Mouse (Mus musculus) layer of hippocampus, postnatal 10 days (tissue): ENCODE results near the gene Grhl1. TPM values are rescaled to one million over a fixed set of nuclear protein-coding genes. Genes with fewer than 3 reads are reported as not detected.
"Not testable (repeated sequence)": the region's sequence is repeated elsewhere in the genome, so short reads cannot be mapped to it uniquely, and the experiment has no call there.

Source experiments
- DNase-seq, 2 experiments: peaks; one replicate each; pipeline ENCODE4 v3.0.0; 2021; ENCODE audit warnings: low spot score in 2 of 2
- long read RNA-seq: library from polyadenylated mRNA; stranded (forward); transcript quantifications from one replicate; pipeline ENCODE4 v2.0.0, GENCODE M21; 2023
- total RNA-seq, 2 experiments: library from RNA; stranded (reverse); gene quantifications; 2 replicates each; pipeline ENCODE4 v1.2.3; 2021

Grhl1 gene
- total RNA-seq: 10 to 100 TPM; 16.4 to 17.2 TPM
- long read RNA-seq, partial matches to known transcripts: 8 of 9 reads
- long read RNA-seq, other reads (novel, unspliced or antisense): 1 of 9 reads

GRCm38 (mm10) chr12:24571523-24572392 is at the start of gene Grhl1:
TSS of gene Grhl1 (plus strand) at chr12:24572283.
- peak; percentile 91 to 94 for DNase-seq

GRCm38 (mm10) chr12:24525065-24525464 is 47.0 kb upstream of the Grhl1 start:
- DNase-seq: not testable (repeated sequence)

- DNase-seq: no peak
These were observed 35.7 kb upstream of the Grhl1 start for GRCm38 (mm10) chr12:24536390-24536789.

- no peak for DNase-seq
These were observed 34.9 kb upstream of the Grhl1 start for GRCm38 (mm10) chr12:24537201-24537600.

- peak in 1 of 2 experiments; percentile 45 for DNase-seq
These were observed 34.1 kb upstream of the Grhl1 start for GRCm38 (mm10) chr12:24537965-24538364.

GRCm38 (mm10) chr12:24541426-24542154 is 30.5 kb upstream of the Grhl1 start:
- no peak for DNase-seq

GRCm38 (mm10) chr12:24547686-24548085 is 24.4 kb upstream of the Grhl1 start:
- no peak for DNase-seq

- no peak for DNase-seq
These were observed 23.2 kb upstream of the Grhl1 start for GRCm38 (mm10) chr12:24548885-24549284.

- no peak for DNase-seq
These were observed 19.6 kb upstream of the Grhl1 start for GRCm38 (mm10) chr12:24552531-24552930.

- no peak for DNase-seq
These were observed 16.1 kb upstream of the Grhl1 start for GRCm38 (mm10) chr12:24555976-24556375.

GRCm38 (mm10) chr12:24563395-24563960 is 8.6 kb upstream of the Grhl1 start:
- DNase-seq: no peak

GRCm38 (mm10) chr12:24565311-24565710 is 6.8 kb upstream of the Grhl1 start:
- DNase-seq: no peak

- no peak for DNase-seq
These were observed 4.5 kb upstream of the Grhl1 start for GRCm38 (mm10) chr12:24567606-24568005.

GRCm38 (mm10) chr12:24572421-24573274 is 565 bp downstream of the Grhl1 start:
- no peak for DNase-seq

- no peak for DNase-seq
These were observed 1.1 kb downstream of the Grhl1 start for GRCm38 (mm10) chr12:24573275-24573580.

GRCm38 (mm10) chr12:24574870-24575269 is 2.8 kb downstream of the Grhl1 start:
- DNase-seq: no peak

GRCm38 (mm10) chr12:24580452-24580851 is 8.4 kb downstream of the Grhl1 start:
- DNase-seq: no peak

- peak; percentile 44 to 57 for DNase-seq
These were observed 9.1 kb downstream of the Grhl1 start for GRCm38 (mm10) chr12:24580996-24581683.

- peak; percentile 40 to 44 for DNase-seq
These were observed 11.6 kb downstream of the Grhl1 start for GRCm38 (mm10) chr12:24583653-24584052.

- DNase-seq: peak; percentile 52 to 63
These were observed 12.8 kb downstream of the Grhl1 start for GRCm38 (mm10) chr12:24584835-24585234.
